Mouse (Mus musculus) embryonic stem cell, embryonic (primary cell): ENCODE results near the gene Gjb4.

Source experiments
- CTCF ChIA-PET, 4 experiments: fragments of 300-600 bp in 2 of 4; fragments of 350-600 bp in 2 of 4; sonication (Branson Sonifier 250); formaldehyde crosslinking; loops; one replicate each; lab custom pipeline; 2022; ENCODE audit warnings: inconsistent platforms in 2 of 4; lab: Charles Lee
- POLR2A ChIA-PET, 4 experiments: fragments of 300-600 bp in 2 of 4; fragments of 350-600 bp in 2 of 4; sonication (Branson Sonifier 250); formaldehyde crosslinking; loops; one replicate each; lab custom pipeline; 2022; ENCODE audit warnings: antibody characterized with exemption in 4 of 4, inconsistent platforms in 1 of 4; lab: Charles Lee

Gjb4 gene

DNA sequence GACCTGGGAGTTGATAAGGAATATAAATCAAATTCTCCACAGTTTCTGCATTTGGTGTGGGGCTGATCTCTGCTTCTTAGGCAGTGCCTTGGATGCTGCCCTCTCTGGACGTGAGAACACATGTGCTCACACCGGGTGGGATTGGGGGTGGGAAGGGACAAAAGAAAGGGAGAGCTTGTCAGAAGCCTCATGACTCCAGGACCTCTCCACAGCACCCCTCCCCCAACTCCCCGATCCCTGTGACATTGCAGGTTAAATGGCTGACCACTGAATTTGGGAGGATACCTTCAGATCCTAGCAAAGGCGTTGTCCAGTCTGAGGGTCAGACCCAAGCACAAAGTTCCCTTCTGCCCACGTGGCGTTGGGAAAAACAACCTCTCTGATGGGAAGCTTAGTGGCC lies 10.6 kb upstream of the Gjb4 start:
- ChIA-PET CTCF (interaction anchor here (0.5 to 5.1 kb wide), 28 partner anchors 9 to 498 kb away, joined by 3 to 26 read pairs (median 4); partner anchors contain the start of genes Gja4 (in 1 of the 4), Gjb3 (in 1 of the 4) and Smim12 (in 1 of the 4)), POLR2A (interaction anchor here (0.5 to 17.3 kb wide), 41 partner anchors 9 to 1693 kb away, joined by 3 to 389 read pairs (median 4); partner anchors contain the start of genes Gjb3 (in 3 of the 4), Gjb4 (in 2 of the 4), Gja4 (in 1 of the 4) and Smim12 (in 1 of the 4))

DNA sequence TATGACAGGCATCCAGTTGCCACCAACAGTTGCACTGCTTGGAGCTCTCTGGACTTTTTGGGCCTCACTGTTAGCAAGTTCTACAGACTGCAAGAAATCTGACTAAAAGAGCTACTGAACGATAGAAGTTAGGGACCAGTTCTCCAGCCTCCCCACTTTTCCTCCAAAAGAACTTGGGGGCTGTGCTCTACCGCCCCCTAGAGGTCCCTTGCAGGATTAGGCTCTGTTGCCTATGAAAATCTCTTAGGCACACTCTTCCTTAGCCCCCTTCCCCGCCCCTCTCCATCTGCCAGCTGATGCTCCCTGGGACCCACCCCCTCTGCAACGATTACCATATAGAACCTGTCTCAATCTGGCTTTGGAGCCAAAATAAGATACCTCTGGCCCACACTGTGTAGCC lies 9.4 kb upstream of the Gjb4 start:
- CTCF ChIA-PET = interaction anchor here (0.6 to 5.1 kb wide), 38 partner anchors 8 to 499 kb away, joined by 3 to 26 read pairs (median 4); partner anchors contain the start of genes Gja4 (in 1 of the 4), Gjb3 (in 1 of the 4), Gjb4 (in 1 of the 4) and Smim12 (in 1 of the 4)

DNA sequence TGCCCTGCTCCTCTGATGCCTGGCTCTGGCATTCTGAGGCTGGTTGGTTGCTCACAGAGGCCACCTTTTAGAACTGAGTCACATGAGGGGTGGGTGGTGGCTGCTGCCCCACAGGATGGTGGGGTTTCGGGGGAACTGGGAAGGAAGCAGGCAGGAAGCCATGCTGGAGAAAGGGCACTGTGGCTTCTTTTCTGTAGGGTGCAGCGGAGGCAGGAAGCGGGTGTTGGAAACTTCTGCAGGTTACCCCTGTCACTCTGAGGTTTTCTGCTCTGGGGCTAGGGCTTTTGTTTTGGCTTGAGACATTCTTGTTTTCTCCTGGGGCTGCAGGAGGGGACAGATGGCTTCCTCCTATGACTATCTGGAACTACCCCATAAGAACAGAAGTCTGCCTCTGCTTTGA lies 8.6 kb upstream of the Gjb4 start:
- ChIA-PET POLR2A (interaction anchor here in 3 of 4 experiments (0.6 to 17.3 kb wide), 18 partner anchors 9 to 448 kb away, joined by 3 to 389 read pairs (median 6); partner anchors contain the start of genes Gjb3 (in 2 of the 3) and Gjb4 (in 1 of the 3)), CTCF (interaction anchor here in 3 of 4 experiments (0.6 to 5.1 kb wide), 21 partner anchors 8 to 136 kb away, joined by 3 to 26 read pairs (median 6); partner anchors contain the start of genes Gjb3 (in 1 of the 3) and Gjb4 (in 1 of the 3))

More for the DNA sequence above, 9.4 kb upstream of the Gjb4 start:
- POLR2A ChIA-PET = interaction anchor here (0.6 to 17.3 kb wide), 31 partner anchors 9 to 1694 kb away, joined by 3 to 389 read pairs (median 5); partner anchors contain the start of genes Gjb3 (in 3 of the 4), Gjb4 (in 2 of the 4), Gja4 (in 1 of the 4) and Psmb2 (in 1 of the 4)

DNA sequence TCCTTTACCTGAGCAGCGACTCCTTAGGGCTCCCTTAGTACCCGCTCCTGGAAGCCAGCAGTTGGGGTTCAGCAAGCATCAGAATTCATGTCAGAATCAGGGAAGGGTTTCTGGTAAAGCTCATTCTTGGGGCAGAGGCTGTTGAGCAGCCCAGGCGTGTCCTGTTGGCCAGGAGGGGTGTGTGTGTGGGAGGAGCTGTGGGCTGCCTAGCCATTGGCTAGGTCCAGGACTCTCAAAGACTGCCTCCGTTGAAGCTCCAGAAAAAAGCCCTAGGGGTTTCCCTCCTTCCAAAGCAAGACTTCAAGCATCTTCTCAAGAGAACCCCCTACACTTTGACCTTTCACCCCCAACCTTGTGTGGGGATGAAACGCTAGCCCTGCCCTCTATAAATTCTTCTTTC lies 4.1 kb upstream of the Gjb4 start, which contains the start of gene Gjb5:
Gjb5 (minus strand) TSS at position 164 of the 400 bp plus-strand sequence.
- POLR2A ChIA-PET = interaction anchor here (0.6 to 17.3 kb wide), 31 partner anchors 9 to 489 kb away, joined by 3 to 389 read pairs (median 5); partner anchors contain the start of genes Gjb3 (in 2 of the 4), Smim12 (in 2 of the 4), Gja4 (in 1 of the 4) and Sfpq (in 1 of the 4)
- CTCF ChIA-PET = interaction anchor here in 3 of 4 experiments (0.5 to 3.2 kb wide), 21 partner anchors 10 to 801 kb away, joined by 3 to 19 read pairs (median 4); partner anchors contain the start of genes Clspn (in 1 of the 3), Gja4 (in 1 of the 3) and Smim12 (in 1 of the 3)

DNA sequence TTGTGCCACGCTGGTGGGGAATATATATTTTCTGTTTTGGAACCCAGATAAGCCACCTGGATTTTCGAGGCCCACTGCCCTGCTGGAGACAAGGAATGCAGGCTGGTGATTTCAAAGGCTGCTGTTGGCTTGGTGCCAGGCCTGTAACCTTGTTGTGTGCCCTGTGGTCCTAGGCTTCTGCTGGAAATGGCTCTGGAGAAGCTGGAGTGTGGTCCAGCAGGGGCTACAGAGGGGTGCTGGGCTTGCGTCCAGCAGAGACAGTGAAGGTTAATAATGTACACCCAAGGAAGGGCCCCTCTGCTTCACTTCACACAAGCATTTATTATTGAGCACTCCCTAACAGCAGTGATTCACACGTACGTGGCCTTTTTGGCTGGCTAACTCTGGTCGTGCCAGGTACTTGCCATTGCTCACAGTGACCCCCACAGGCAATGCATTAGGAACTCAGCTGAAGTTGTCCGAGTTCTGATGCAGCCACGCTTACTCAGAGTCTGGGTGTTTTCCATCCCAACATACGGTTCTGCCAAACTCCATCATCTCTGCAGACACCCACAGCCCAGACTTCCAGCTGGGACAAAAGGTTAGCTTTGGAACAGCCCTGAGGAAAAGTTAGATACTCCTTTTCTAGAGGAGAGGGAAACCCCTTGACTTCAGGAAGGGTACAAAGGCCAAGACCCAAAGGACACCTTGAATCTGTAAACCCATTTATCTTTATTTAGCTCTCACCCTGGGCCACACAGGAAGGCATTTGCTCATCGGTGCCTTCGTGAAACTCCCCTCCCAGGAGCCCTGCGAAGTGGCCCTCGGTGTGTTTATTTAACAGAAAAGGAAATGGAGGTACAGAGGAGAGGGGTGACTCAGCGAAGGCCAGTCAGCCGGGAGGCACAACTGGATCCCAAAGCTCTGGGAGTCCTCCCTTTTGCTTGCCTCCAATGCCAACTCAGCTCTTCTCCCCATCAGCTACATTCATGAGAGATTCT lies 915 bp upstream of the Gjb4 start:
- CTCF ChIA-PET = interaction anchor here in 3 of 4 experiments (0.6 to 2.0 kb wide), 7 partner anchors 8 to 41 kb away, joined by 3 to 6 read pairs (median 3); partner anchors contain the start of gene Gja4 (in 1 of the 3)

DNA sequence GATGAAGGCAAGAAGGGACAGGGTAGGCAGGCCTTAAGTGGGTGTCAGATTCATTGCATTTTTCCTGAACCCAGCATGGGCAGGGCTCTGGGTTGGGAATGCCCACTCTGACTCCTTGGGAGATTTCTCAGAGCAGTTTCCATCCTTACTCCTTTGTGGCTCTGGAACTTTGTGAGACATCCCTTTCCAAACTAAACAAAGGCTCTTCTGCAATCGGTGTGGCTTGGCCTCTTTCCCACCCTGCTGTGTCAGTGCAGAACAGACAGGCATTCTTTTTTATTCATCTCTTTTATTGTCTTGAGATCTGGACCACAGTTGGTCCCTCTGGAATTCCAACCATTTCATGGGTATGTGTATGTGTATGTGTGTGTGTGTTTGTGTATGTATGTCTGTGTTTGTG lies 1.3 kb downstream of the Gjb4 start:
- CTCF ChIA-PET = no interaction called here
- POLR2A ChIA-PET = no interaction called here

More for the DNA sequence above, 915 bp upstream of the Gjb4 start:
- POLR2A ChIA-PET = interaction anchor here (0.6 to 17.3 kb wide), 17 partner anchors 10 to 1835 kb away, joined by 3 to 389 read pairs (median 5); partner anchors contain the start of genes Gjb3 (in 2 of the 4), S100pbp (in 1 of the 4), Sfpq (in 1 of the 4) and Yars (in 1 of the 4)

DNA sequence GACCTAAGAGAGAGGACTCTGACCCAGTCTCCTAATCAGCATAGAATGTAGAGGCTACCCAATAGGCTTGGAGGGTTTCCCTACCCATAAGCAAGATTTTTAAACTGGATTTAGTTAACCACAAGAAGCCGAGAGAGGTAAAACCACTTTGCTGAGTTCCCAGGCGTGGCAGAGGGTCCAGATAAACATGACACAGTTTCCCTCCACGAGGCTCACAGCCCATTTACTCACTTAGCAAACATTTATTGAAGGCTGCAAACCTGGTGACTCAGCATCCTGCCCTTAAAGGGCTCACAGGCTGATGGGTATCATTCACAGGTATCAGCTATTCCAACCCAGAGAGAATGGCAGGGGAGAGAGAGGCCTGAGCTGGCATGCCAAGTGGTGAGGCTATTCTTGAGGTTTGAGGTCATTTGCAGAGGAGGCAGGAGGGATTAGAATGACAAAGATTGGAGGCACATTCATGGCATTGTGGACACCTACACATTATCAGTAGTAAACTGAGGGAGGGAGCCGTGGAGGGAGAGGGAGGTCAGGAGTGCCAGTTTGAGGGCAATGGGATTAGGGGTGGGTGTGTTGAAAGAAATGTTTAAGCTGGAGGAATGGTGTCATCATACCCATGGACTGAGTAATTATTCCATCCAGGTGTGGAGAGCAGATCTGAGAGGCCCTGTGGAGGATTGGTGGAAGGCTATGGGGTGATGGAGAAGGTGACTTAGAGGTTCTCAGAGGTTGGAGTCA lies 4.2 kb downstream of the Gjb4 start:
- CTCF ChIA-PET = interaction anchor here in 3 of 4 experiments (0.6 to 1.7 kb wide), 5 partner anchors 13 to 1341 kb away, joined by 3 to 6 read pairs (median 5); no protein-coding TSS in a partner anchor

DNA sequence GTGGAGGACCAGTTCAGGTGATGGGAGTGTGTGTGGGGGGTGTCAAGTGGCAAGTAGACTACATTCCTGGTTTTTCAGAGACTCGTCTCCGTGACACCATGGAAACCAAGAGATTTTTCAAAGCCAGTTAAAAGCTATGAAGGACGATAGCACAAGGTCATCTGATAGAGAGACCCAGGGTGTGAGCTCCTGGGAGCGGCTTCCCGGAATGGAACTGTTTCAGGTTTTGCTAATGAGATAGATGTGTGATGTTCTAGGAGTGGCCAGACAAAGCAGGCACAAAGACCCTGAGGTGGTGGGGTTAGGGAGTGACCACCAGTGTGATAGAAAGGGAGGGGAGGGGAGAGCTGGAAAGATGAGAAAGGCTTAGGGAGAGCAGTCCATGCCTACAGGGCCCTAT lies 8.9 kb downstream of the Gjb4 start:
- POLR2A ChIA-PET = interaction anchor here (0.6 to 13.9 kb wide), 63 partner anchors 9 to 1887 kb away, joined by 3 to 402 read pairs (median 5); partner anchors contain the start of genes Gjb3 (in 4 of the 4), Gja4 (in 3 of the 4), Gjb4 (in 3 of the 4) and Gjb5 (in 3 of the 4)
- CTCF ChIA-PET = interaction anchor here (0.5 to 2.3 kb wide), 25 partner anchors 13 to 192 kb away, joined by 3 to 14 read pairs (median 4); partner anchors contain the start of genes Gjb5 (in 2 of the 4) and Smim12 (in 1 of the 4)

More for the DNA sequence above, 4.2 kb downstream of the Gjb4 start:
- POLR2A ChIA-PET = interaction anchor here in 3 of 4 experiments (0.7 to 13.9 kb wide), 14 partner anchors 8 to 1708 kb away, joined by 3 to 402 read pairs (median 10); partner anchors contain the start of genes Gjb3 (in 2 of the 3), Gjb5 (in 2 of the 3) and Gjb4 (in 1 of the 3)

DNA sequence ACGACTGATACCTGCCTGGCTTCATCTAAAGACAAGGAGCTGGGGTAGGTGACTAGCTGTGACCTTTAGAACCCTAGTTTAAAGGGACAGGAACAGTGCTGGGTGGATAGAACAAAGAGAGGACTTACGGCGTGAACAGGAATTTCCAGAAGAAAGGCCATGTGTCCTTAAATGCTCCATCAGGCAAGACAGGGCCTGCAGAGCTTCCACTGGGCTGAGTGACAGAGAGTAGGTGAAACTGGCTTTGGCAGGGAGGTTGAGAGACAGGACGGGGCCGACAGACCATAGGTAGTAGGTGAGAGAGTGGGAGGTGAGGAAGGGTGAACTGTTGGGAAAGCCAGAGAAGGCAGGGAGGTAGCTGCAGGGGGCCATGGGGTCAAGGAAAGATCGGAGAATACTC lies 12.5 kb downstream of the Gjb4 start:
- ChIA-PET POLR2A (interaction anchor here (0.7 to 13.9 kb wide), 20 partner anchors 9 to 185 kb away, joined by 3 to 402 read pairs (median 8); partner anchors contain the start of genes Gjb3 (in 4 of the 4), Gjb5 (in 3 of the 4) and Gjb4 (in 2 of the 4)), CTCF (interaction anchor here (0.6 to 3.0 kb wide), 14 partner anchors 12 to 100 kb away, joined by 3 to 10 read pairs (median 4); partner anchors contain the start of gene Gjb5 (in 1 of the 4))

DNA sequence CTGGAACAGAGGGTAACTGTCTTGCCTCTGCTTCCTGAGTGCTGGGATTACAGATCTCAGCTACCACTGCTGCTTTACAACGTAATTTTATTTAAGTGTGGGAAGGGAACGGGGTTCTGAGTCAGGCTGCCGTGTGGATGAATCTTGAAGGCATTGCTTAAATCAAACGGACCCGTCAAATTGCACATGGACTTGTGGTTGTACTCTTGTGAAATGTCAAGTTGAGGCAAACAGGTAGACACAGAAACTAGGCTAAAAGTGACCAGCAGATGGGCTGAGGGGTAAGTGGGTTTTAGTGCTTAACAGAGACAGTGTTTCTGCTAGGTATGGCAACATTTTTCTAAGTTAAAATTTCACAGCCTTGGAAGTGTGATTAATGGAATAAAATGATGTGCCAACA lies 16.2 kb downstream of the Gjb4 start:
- CTCF ChIA-PET = interaction anchor here in 1 of 4 experiments (1.6 kb wide), 1 partner anchor 24 kb away, joined by 4 read pairs; the partner anchor contains the start of gene Gja4
- POLR2A ChIA-PET = interaction anchor here in 3 of 4 experiments (0.6 to 18.2 kb wide), 7 partner anchors 8 to 1399 kb away, joined by 3 to 402 read pairs (median 197); partner anchors contain the start of genes Gjb4 (in 1 of the 3) and Gjb5 (in 1 of the 3)

DNA sequence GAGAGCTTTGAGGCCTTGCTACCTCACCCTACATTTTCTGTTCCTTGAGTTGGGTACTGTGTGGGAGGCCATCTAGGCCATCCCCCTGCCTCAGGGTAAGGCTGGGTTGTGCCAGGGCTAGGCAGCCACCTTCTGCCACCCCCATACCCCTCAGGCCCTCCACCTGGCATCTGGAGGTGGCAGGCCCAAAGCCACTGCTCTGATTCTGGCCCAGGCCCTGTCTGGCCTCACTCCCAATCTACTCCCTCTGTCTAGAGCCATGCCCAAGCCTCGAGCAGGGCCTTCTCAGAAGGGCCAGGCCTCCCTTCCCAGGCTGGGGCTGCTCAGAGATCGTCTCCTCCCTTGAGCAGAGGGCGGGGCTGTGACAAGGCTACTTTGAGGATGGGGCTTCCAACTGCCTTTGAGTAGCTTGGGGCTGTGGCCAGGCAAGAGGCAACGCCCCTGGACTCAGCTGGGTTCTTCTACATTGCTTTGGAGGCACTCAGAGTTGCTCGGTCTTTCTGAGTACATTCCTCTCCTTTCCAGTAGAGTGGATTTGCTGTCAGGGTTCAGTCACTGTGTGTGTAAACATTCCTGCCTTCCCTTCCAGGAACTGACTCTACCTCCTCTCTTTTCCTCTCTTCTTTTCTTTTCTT lies 18.9 kb downstream of the Gjb4 start:
- CTCF ChIA-PET = interaction anchor here in 2 of 4 experiments (0.9 to 1.8 kb wide), 5 partner anchors 11 to 337 kb away, joined by 3 to 5 read pairs (median 3); no protein-coding TSS in a partner anchor
- POLR2A ChIA-PET = interaction anchor here in 3 of 4 experiments (0.6 to 18.2 kb wide), 16 partner anchors 8 to 1620 kb away, joined by 3 to 402 read pairs (median 7); partner anchors contain the start of genes Gjb5 (in 2 of the 3), Clspn (in 1 of the 3) and Gjb4 (in 1 of the 3)

DNA sequence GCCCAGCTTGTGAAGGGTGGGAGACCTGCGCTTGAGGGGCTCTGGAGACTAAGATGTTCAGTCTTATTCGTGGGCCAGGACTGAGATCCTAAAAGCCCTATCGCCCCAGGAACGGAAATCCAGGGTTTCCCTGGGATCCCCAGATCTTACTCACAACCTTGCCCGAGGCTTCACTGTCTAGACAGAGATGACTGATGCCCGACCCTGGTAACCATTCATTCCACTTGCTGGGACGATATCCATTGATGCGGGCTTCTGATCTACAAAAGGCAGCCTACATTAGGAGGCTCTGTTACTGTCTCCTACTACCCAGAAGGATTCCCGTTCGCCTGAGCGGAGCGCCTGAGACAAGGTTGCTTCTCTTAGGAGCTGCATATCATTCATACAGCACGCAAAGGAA lies 22.7 kb downstream of the Gjb4 start:
- POLR2A ChIA-PET = interaction anchor here (0.6 to 18.2 kb wide), 14 partner anchors 10 to 416 kb away, joined by 3 to 402 read pairs (median 20); partner anchors contain the start of genes Gja4 (in 1 of the 4), Gjb4 (in 1 of the 4) and Gjb5 (in 1 of the 4)
- CTCF ChIA-PET = interaction anchor here in 3 of 4 experiments (0.6 to 4.0 kb wide), 4 partner anchors 10 to 220 kb away, joined by 3 to 26 read pairs (median 8); no protein-coding TSS in a partner anchor

DNA sequence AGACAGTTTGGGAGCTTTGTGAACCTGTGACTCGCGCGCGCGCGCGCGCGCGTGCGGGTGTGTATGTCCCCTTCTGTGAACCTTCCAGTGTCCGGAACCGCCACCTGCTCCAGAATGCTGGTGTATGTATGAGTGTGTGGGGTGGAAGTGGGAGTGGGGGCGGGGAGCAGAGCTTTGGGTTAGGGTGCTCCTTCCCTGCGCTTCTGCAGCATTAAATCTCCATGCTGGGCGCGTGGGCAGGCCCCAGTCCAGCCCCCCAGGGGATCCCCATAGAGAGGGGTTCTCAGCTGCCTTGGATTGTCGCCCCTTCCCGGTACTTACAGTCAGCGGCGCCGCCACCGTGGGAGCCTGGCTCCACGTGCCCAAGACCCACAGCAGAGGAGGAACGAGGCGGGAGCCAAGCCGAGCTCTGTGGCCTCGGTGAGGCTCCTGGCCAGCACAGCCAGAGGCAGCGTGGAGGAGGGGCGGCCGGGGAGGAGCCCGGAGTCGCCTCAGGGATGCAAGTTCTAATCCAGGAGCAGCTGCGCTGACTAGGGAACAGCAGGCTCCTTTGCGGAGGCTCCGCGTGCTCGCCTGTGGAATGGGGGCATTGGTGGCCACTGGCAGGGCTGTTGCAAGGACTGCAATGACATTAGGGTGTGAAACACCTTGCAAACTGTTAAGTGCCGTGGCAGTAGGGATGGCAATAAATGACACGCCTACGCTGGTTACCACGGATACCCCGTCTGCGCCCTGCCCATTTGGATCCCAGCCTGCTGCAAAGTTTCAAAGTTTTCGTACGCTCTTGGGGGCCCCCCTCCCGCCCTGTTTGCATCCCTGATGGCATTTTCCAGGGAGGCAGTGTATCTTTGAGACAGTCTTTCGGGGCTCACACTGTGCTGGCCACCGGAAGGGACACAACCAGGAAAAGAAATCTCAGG lies 23.4 kb downstream of the Gjb4 start, which contains the start of gene Gjb3:
Gjb3 (minus strand) TSS at position 664 of the 920 bp plus-strand sequence.
- CTCF ChIA-PET = interaction anchor here in 3 of 4 experiments (0.6 to 4.0 kb wide), 10 partner anchors 25 to 220 kb away, joined by 3 to 26 read pairs (median 3); partner anchors contain the start of gene Gjb5 (in 1 of the 3)
- POLR2A ChIA-PET = interaction anchor here (0.6 to 18.2 kb wide), 37 partner anchors 8 to 1727 kb away, joined by 3 to 402 read pairs (median 5); partner anchors contain the start of genes Gja4 (in 3 of the 4), Gjb5 (in 3 of the 4), Gjb4 (in 2 of the 4) and Psmb2 (in 1 of the 4)

DNA sequence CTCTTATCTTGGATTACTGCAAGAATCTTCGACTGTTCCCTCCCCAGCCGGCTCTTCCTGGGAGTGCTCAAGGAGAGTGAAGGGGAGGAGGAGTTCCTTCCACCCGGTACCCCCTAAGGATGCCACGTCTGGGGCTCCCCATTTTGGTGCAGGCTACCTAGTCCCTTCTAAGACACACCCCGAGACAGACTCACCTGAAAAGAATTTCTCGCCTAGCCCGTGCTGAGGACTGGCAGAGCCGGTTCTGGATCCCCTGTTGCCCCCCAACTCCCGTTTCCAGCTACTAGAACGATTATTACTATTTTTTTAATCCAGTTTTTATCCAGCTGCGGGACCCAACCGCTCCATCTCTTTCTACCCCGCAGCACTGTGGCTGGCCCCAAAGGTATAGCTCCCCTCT lies 24.1 kb downstream of the Gjb4 start:
- POLR2A ChIA-PET = interaction anchor here (0.6 to 18.2 kb wide), 40 partner anchors 9 to 1728 kb away, joined by 3 to 402 read pairs (median 5); partner anchors contain the start of genes Gja4 (in 3 of the 4), Gjb5 (in 3 of the 4), Gjb4 (in 2 of the 4) and Psmb2 (in 1 of the 4)

More for the DNA sequence above, 24.1 kb downstream of the Gjb4 start:
- CTCF ChIA-PET = interaction anchor here in 3 of 4 experiments (0.6 to 4.0 kb wide), 15 partner anchors 11 to 157 kb away, joined by 3 to 26 read pairs (median 3); partner anchors contain the start of gene Gjb5 (in 1 of the 3)
